Mouse (Mus musculus): ENCODE measurements at regions not wholly inside any gene's neighbourhood (a gene's known extent, or its start where the extent isn't known, plus 50 kb on each side); places are given as distances from the start of the nearest gene placed in this dataset.

DNA sequence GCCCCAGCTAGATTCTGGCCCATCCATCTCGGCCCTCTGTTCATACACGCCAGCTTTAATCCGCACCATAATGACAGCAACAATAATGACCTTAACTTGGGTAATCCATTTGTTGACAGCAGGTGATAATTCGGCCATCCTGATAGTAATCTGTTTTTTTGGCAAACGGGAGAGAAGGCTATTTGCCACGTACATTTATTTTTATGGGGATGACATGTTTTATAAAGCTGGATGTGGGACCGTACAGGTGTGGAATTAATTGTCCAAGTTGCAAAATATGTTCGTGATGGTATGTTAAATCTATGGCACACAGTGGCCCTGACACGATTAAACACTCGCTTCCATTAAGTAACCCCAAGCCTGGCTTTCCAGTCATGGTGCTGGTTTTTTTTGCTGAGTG is 102.2 kb downstream of the Dhx15 start:
- TF ChIP-seq CTCF (conservative IDR thresholded peaks at IDR 0.05; ENCODE audit: low read length), result no peak
- TF ChIP-seq NANOG (IDR thresholded peaks at IDR 0.05; ENCODE audit: borderline replicate concordance, low read length), result no peak

Measured in E14TG2a.4 (cell line).